Mouse (Mus musculus): ENCODE measurements around the gene Aph1a. TPM values are rescaled to one million over a fixed set of nuclear protein-coding genes. Genes with fewer than 3 reads are reported as not detected.
"Not testable (repeated sequence)": the region's sequence is repeated elsewhere in the genome, so short reads cannot be mapped to it uniquely, and the experiment has no call there.

Aph1a gene
- total RNA-seq, 2 experiments from 2014 or later, result 68.2 to 72.9 TPM

DNA sequence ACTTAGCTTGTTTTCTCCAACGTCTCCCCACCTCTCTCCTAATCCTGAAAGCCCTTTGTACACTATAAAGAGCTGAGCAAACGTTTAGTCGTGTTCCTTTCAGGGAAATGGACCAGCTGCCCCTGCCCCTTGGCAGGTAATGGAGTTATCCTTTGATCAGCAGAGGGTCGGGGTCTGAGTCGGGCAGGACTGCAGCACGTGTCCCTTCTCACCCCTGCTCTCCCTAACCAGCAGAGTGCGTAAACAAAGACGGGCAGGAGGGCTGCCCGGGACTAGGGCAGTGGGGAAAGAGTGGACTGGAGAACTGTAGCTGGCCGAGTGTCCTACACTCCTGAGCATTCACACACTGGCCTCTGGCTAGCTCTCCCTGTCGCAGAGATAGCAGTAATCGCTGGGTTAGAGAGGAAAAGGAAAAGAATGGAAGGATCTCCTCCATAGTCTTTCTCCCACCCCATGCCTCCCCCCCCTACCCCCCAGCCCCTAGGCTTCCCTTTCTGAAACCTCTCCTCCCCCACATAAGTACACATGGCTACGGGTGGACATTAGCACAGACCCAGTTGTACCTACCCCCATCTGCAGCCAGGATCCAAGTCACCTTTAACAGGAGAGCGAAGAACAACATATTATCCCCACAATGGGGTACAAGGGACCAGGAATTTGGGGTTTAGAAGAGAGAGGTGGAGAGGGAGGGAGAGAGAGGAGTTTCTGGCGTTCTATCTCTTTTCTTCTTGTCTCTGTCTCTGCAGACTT is 10.2 kb downstream of the Aph1a start:
- Histone ChIP-seq H3K4me3 (peak overlapping the region; percentile 37), H3K27ac (peak overlapping the region; percentile 60)
- DNase-seq (ENCODE audit: extremely low spot score in 1 of 2, low spot score in 2 of 2), result no peak
- intact Hi-C loops (cut with DNase I), result no loop called here
- TF ChIP-seq CTCF (IDR thresholded peaks at IDR 0.05), result no peak

DNA sequence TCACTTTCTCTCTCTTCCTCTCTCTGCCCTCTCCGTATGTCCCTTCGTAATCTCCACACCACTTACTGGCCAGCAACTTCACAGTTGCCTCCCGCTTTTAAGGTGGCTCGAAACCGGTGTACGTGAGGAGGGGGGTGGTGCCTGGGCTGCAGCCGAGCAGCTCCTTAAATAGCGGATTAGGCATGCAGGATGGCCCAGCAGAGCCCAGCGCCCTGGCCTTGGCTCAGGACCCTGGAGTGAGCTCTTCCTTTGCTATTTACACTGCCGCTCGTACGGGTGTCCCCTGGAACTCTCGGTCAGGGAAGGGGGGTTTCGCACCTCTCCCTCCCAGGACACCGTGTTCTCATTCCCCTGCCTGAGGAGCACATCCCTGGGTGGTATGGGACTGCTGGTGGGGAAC is 10.8 kb downstream of the Aph1a start, which contains the start of gene Car14:
TSS of gene Car14 (minus strand) at position 124 of the 400 bp plus-strand sequence.
- no peak for TF ChIP-seq CTCF (IDR thresholded peaks at IDR 0.05)
- no peak for DNase-seq (ENCODE audit: extremely low spot score in 1 of 2, low spot score in 2 of 2)
- peak within 1 kb of the TSS; percentile 37 for H3K4me3 ChIP-seq
- intact Hi-C loops (cut with DNase I), result no loop called here
- peak within 1 kb of the TSS; percentile 66 for H3K27ac ChIP-seq

- TF ChIP-seq CTCF (IDR thresholded peaks at IDR 0.05), result no peak
- intact Hi-C loops (cut with DNase I), result no loop called here
- DNase-seq (ENCODE audit: extremely low spot score in 1 of 2, low spot score in 2 of 2), result peak in 1 of 2 experiments; percentile 56
- H3K4me3 ChIP-seq, result peak overlapping the region; percentile 37
- H3K27ac ChIP-seq, result peak overlapping the region; percentile 66
These were observed 11.6 kb downstream of the Aph1a start for GRCm38 (mm10) chr3:95905146-95905939.

- H3K27ac ChIP-seq, result no peak overlapping the region; the same call in 1 of the 2 replicates
- TF ChIP-seq CTCF (IDR thresholded peaks at IDR 0.05), result peak; percentile 64
- peak overlapping the region; percentile 11 for H3K4me3 ChIP-seq
- peak in 1 of 2 experiments; percentile 40 for DNase-seq (ENCODE audit: extremely low spot score in 1 of 2, low spot score in 2 of 2)
- intact Hi-C loops (cut with DNase I), result loop anchor here (1.0 to 2.0 kb wide), 2 partner anchors 23 to 43 kb away; no protein-coding TSS in a partner anchor
These were observed 12.2 kb downstream of the Aph1a start for GRCm38 (mm10) chr3:95905940-95906492.

- TF ChIP-seq CTCF (IDR thresholded peaks at IDR 0.05), result peak; percentile 83
- intact Hi-C loops (cut with DNase I), result loop anchor here (1.0 to 2.0 kb wide), 2 partner anchors 24 to 44 kb away; no protein-coding TSS in a partner anchor
- DNase-seq (ENCODE audit: extremely low spot score in 1 of 2, low spot score in 2 of 2), result no peak
- Histone ChIP-seq H3K27ac (no peak overlapping the region), H3K4me3 (peak overlapping the region; percentile 11; the same call in 1 of the 2 replicates)
These were observed 13.1 kb downstream of the Aph1a start for GRCm38 (mm10) chr3:95906860-95907259.

DNA sequence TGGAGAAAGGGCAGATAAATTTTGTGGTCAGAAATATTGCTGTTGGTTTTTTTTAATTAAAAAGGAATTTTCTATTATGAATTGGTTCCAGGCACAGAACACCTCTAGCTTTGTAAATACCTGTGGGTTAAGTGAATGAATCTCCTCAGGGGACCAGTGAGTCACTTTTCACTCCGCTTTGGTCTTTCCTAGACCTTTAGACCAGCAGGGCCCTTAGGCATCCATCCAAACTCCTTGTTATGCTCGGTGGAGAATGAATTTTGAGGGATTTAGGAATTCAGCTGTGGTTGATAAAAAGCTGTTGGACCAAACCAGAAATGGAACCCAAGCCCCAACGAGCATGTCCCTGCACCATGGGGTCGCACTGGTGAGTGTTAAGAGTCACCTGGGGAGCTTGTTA is 13.8 kb downstream of the Aph1a start:
- Histone ChIP-seq H3K27ac (no peak overlapping the region), H3K4me3 (no peak overlapping the region)
- no peak for DNase-seq (ENCODE audit: extremely low spot score in 1 of 2, low spot score in 2 of 2)
- intact Hi-C loops (cut with DNase I), result loop anchor here (2.0 kb wide), 1 partner anchor 45 kb away; no protein-coding TSS in a partner anchor
- TF ChIP-seq CTCF (IDR thresholded peaks at IDR 0.05), result no peak

DNA sequence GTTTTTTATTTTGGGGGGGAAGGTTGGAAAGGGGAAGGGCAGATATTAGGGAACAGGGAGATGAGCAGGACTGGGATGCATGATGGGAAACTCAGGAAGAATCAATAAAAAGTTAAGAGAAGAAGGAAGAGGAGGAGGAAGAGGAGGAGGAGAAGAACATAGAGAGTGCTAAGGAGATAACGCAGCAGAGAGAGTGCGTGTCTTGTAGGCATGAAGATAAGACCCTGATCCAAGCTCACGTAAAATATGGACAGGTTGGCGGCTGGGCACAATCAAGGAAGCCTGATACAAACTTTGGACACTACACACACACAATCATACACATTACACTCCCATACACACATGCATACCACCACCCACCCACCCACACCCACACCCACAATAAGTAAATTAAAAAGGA is 20.9 kb downstream of the Aph1a start:
- intact Hi-C loops (cut with DNase I), result no loop called here
- Histone ChIP-seq H3K27ac (no peak overlapping the region), H3K4me3 (no peak overlapping the region)
- TF ChIP-seq CTCF (IDR thresholded peaks at IDR 0.05), result no peak
- no peak for DNase-seq (ENCODE audit: extremely low spot score in 1 of 2, low spot score in 2 of 2)

DNA sequence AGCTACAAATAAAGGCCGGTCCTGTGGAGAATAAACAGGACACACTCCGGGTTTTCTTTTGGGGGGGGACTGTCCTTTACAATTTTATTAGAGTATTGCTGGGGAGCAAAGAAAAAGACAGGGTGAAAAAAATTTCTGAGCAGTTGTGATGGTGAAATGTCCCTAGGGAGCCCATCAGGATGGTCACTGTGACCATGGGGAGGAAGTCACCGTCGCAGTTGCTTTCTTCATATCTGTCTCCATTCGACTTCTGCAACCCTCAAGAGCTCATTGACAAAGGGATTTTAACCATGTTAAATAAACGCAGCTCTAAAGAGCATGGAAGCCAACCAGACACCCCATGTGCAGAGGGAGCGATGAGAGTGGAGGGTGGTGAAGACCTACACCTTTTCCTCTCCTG is 23.0 kb downstream of the Aph1a start:
- H3K27ac ChIP-seq, result no peak overlapping the region
- intact Hi-C loops (cut with DNase I), result no loop called here
- no peak for TF ChIP-seq CTCF (IDR thresholded peaks at IDR 0.05)
- no peak for DNase-seq (ENCODE audit: extremely low spot score in 1 of 2, low spot score in 2 of 2)
- H3K4me3 ChIP-seq, result no peak overlapping the region

GRCm38 (mm10) chr3:95920532-95920931 is 26.8 kb downstream of the Aph1a start:
- H3K4me3 ChIP-seq; H3K27ac ChIP-seq; intact Hi-C loops (cut with DNase I); DNase-seq (ENCODE audit: extremely low spot score in 1 of 2, low spot score in 2 of 2): not testable (repeated sequence)

GRCm38 (mm10) chr3:95923429-95923828 is 29.7 kb downstream of the Aph1a start:
- DNase-seq (ENCODE audit: extremely low spot score in 1 of 2, low spot score in 2 of 2); H3K4me3 ChIP-seq; H3K27ac ChIP-seq; intact Hi-C loops (cut with DNase I): not testable (repeated sequence)

DNA sequence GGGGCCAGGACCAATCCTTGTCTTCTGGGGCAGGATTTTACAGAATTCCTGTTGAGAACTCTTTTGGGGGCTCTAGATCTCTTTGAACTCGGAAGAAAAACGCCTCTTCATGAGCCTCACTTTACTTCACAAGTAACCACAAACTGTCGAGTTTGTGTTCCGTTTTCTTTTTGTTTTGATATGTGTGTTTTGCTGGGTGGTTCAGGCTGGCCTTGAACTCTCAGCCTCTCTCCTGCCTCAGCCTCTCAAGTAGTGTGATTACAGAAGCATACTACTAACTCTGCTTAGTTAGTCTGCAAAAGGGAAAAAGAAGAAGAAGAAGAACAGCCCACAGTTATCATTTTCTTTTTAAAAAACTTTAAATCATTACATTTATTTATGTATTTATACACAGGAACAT is 30.4 kb downstream of the Aph1a start:
- intact Hi-C loops (cut with DNase I), result no loop called here
- no peak for TF ChIP-seq CTCF (IDR thresholded peaks at IDR 0.05)
- no peak for DNase-seq (ENCODE audit: extremely low spot score in 1 of 2, low spot score in 2 of 2)
- H3K27ac ChIP-seq, result no peak overlapping the region
- no peak overlapping the region for H3K4me3 ChIP-seq

DNA sequence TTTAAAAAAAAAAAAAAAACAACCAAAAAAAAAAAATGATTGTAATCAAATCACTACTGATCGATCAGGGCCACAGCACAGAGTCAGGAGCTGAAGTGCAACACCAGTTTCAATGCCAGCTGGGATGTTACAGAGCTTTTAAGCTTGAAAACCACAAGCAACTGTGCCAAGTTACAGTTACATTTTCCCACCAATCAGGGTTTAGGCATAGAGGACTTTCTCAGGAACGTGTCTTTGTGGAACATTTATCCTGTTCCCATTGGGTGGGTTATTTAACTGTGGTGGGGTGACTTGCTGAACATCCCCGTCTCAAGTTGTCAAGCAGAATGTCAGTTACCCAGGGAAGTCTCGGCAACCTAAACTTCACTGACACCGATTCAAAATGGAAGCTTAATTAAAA is 31.3 kb downstream of the Aph1a start:
- Histone ChIP-seq H3K27ac (no peak overlapping the region), H3K4me3 (no peak overlapping the region)
- intact Hi-C loops (cut with DNase I), result no loop called here
- DNase-seq (ENCODE audit: extremely low spot score in 1 of 2, low spot score in 2 of 2), result no peak
- TF ChIP-seq CTCF (IDR thresholded peaks at IDR 0.05), result no peak

Measured in left cerebral cortex, adult 2 months (tissue).